Mouse (Mus musculus) macrophage (primary cell): ENCODE measurements around the gene Nr2f2. TPM values are rescaled to one million over a fixed set of nuclear protein-coding genes. Genes with fewer than 3 reads are reported as not detected.

Experiments used
- H3K27ac ChIP-seq: fragments of 350-480 bp; formaldehyde crosslinking; 2 replicates; pipeline ENCODE4 v1.9.0; 2021
- H3K36me3 ChIP-seq: fragments of 350-480 bp; formaldehyde crosslinking; 2 replicates; pipeline ENCODE4 v1.9.0; 2021; ENCODE audit errors: inconsistent target
- H3K4me3 ChIP-seq: fragments of 350-480 bp; formaldehyde crosslinking; 2 replicates; pipeline ENCODE4 v1.9.0; 2021; ENCODE audit errors: inconsistent target
- H3K79me2 ChIP-seq: fragments of 350-480 bp; formaldehyde crosslinking; 2 replicates; pipeline ENCODE4 v1.9.0; 2021; ENCODE audit errors: inconsistent target
- WGBS: methylation state at CpG from one replicate; pipeline ENCODE4 v1.1.7; 2026; ENCODE audit warnings: inconsistent platforms; ENCODE audit not compliant: missing documents; 5-methylcytosine and 5-hydroxymethylcytosine counted together
- polyA plus RNA-seq: library from polyadenylated mRNA; stranded (reverse); fragments of 250-400 nt; gene quantifications from 3 replicates; pipeline ENCODE4 v1.2.4, GENCODE M21; 2018; ENCODE audit warnings: inconsistent platforms

Gene Nr2f2
- polyA plus RNA-seq, 1 experiment from 2014 or later, result not detected

GRCm38 (mm10) chr7:70370552-70371262, 4.2 kb upstream of the Nr2f2 start:
- H3K79me2 ChIP-seq, result no peaks in the 10 kb centered on the region
- H3K36me3 ChIP-seq, result no peaks in the 10 kb centered on the region
- H3K4me3 ChIP-seq, result no peak overlapping the region
- H3K27ac ChIP-seq, result no peak overlapping the region
- 10% methylated on average over 18 of the region's 18 CpGs for WGBS

- Histone ChIP-seq H3K79me2 (no peaks in the 10 kb centered on the region), H3K27ac (no peak overlapping the region), H3K4me3 (no peak overlapping the region), H3K36me3 (no peaks in the 10 kb centered on the region)
- 8% methylated on average over 47 of the region's 47 CpGs for WGBS
These were observed 3.4 kb upstream of the Nr2f2 start for GRCm38 (mm10) chr7:70369731-70370551.

- no peaks in the 10 kb centered on the region for H3K36me3 ChIP-seq
- no peaks in the 10 kb centered on the region for H3K79me2 ChIP-seq
- no peak overlapping the region for H3K4me3 ChIP-seq
- 7% methylated on average over 37 of the region's 37 CpGs for WGBS
- no peak overlapping the region for H3K27ac ChIP-seq
These were observed 2.7 kb upstream of the Nr2f2 start for GRCm38 (mm10) chr7:70369061-70369730.

GRCm38 (mm10) chr7:70368751-70369060, 2.2 kb upstream of the Nr2f2 start:
- no peak overlapping the region for H3K27ac ChIP-seq
- H3K36me3 ChIP-seq, result no peaks in the 10 kb centered on the region
- no peaks in the 10 kb centered on the region for H3K79me2 ChIP-seq
- 23% methylated on average over 4 of the region's 4 CpGs for WGBS
- H3K4me3 ChIP-seq, result no peak overlapping the region

GRCm38 (mm10) chr7:70368268-70368655, 1.7 kb upstream of the Nr2f2 start:
- Histone ChIP-seq H3K4me3 (no peak overlapping the region), H3K36me3 (no peaks in the 10 kb centered on the region), H3K27ac (no peak overlapping the region), H3K79me2 (no peaks in the 10 kb centered on the region)
- 18% methylated on average over 6 of the region's 6 CpGs for WGBS

- H3K79me2 ChIP-seq, result no peaks in the 10 kb centered on the region
- H3K36me3 ChIP-seq, result no peaks in the 10 kb centered on the region
- H3K4me3 ChIP-seq, result no peak overlapping the region
- 11% methylated on average over 16 of the region's 16 CpGs for WGBS
- no peak overlapping the region for H3K27ac ChIP-seq
These were observed 1.2 kb upstream of the Nr2f2 start for GRCm38 (mm10) chr7:70367591-70368267.

GRCm38 (mm10) chr7:70366808-70367095, 217 bp upstream of the Nr2f2 start:
- Histone ChIP-seq H3K36me3 (no peaks in the 10 kb centered on the region), H3K4me3 (no peak overlapping the region), H3K27ac (no peak overlapping the region), H3K79me2 (no peaks in the 10 kb centered on the region)
- WGBS, result 8% methylated on average over 1 of the region's 1 CpGs

GRCm38 (mm10) chr7:70365401-70365811, 1.1 kb downstream of the Nr2f2 start:
- Histone ChIP-seq H3K79me2 (no peaks in the 10 kb centered on the region), H3K4me3 (no peak overlapping the region), H3K27ac (no peak overlapping the region), H3K36me3 (no peaks in the 10 kb centered on the region)
- WGBS, result 5% methylated on average over 17 of the region's 17 CpGs

- Histone ChIP-seq H3K27ac (no peak overlapping the region), H3K36me3 (no peaks in the 10 kb centered on the region), H3K4me3 (no peak overlapping the region), H3K79me2 (no peaks in the 10 kb centered on the region)
- 12% methylated on average over 3 of the region's 3 CpGs for WGBS
These were observed 1.7 kb downstream of the Nr2f2 start for GRCm38 (mm10) chr7:70364798-70365197.

GRCm38 (mm10) chr7:70363351-70363750, 3.2 kb downstream of the Nr2f2 start:
- H3K27ac ChIP-seq, result no peak overlapping the region
- no peaks in the 10 kb centered on the region for H3K36me3 ChIP-seq
- 34% methylated on average over 4 of the region's 4 CpGs for WGBS
- H3K4me3 ChIP-seq, result no peak overlapping the region
- H3K79me2 ChIP-seq, result no peaks in the 10 kb centered on the region

- Histone ChIP-seq H3K36me3 (no peaks in the 10 kb centered on the region), H3K79me2 (no peaks in the 10 kb centered on the region), H3K4me3 (no peak overlapping the region), H3K27ac (no peak overlapping the region)
- 10% methylated on average over 12 of the region's 12 CpGs for WGBS
These were observed 3.9 kb downstream of the Nr2f2 start for GRCm38 (mm10) chr7:70362526-70363170.

GRCm38 (mm10) chr7:70361383-70362364, 4.9 kb downstream of the Nr2f2 start:
- Histone ChIP-seq H3K79me2 (no peaks in the 10 kb centered on the region), H3K4me3 (no peak overlapping the region), H3K27ac (no peak overlapping the region), H3K36me3 (no peaks in the 10 kb centered on the region)
- whole genome bisulfite sequencing, result 3% methylated on average over 88 of the region's 98 CpGs

- H3K36me3 ChIP-seq, result no peaks in the 10 kb centered on the region
- no peak overlapping the region for H3K4me3 ChIP-seq
- no peak overlapping the region for H3K27ac ChIP-seq
- H3K79me2 ChIP-seq, result no peaks in the 10 kb centered on the region
- 3% methylated on average over 70 of the region's 84 CpGs for WGBS
These were observed 5.7 kb downstream of the Nr2f2 start for GRCm38 (mm10) chr7:70360611-70361382.
